Mouse (Mus musculus) embryo, embryonic 10.5 days (tissue): ENCODE results near the gene Mipol1.

ENCODE experiments used
- DNase-seq: peaks from one replicate; pipeline ENCODE4 v3.0.0-alpha.2; 2015; ENCODE audit warnings: low spot score

The Mipol1 gene

GRCm38 (mm10) chr12:57515702-57516377, 285.6 kb downstream of the Mipol1 start:
- no peak for DNase-seq

- DNase-seq = no peak
Observed at GRCm38 (mm10) chr12:57528335-57528734, 298.1 kb downstream of the Mipol1 start.

GRCm38 (mm10) chr12:57530474-57530873, 300.2 kb downstream of the Mipol1 start:
- peak; percentile 65 for DNase-seq

GRCm38 (mm10) chr12:57534517-57534878, 304.3 kb downstream of the Mipol1 start:
- peak; percentile 6 for DNase-seq

GRCm38 (mm10) chr12:57534879-57535611, 304.8 kb downstream of the Mipol1 start:
- peak; percentile 70 for DNase-seq

GRCm38 (mm10) chr12:57536056-57536908, 306.1 kb downstream of the Mipol1 start:
- DNase-seq = peak; percentile 66

GRCm38 (mm10) chr12:57536909-57537670, 306.9 kb downstream of the Mipol1 start:
- DNase-seq = peak; percentile 67

GRCm38 (mm10) chr12:57537791-57538587, 307.8 kb downstream of the Mipol1 start:
- peak; percentile 55 for DNase-seq

- DNase-seq = peak; percentile 76
Observed at GRCm38 (mm10) chr12:57538588-57539550, 308.6 kb downstream of the Mipol1 start.

GRCm38 (mm10) chr12:57539551-57539985, 309.3 kb downstream of the Mipol1 start:
- peak; percentile 77 for DNase-seq

- peak; percentile 62 for DNase-seq
Observed at GRCm38 (mm10) chr12:57541118-57541517, 310.9 kb downstream of the Mipol1 start.

- peak; percentile 61 for DNase-seq
Observed at GRCm38 (mm10) chr12:57541931-57542745, 311.9 kb downstream of the Mipol1 start.

GRCm38 (mm10) chr12:57542746-57543626, 312.8 kb downstream of the Mipol1 start:
- peak; percentile 52 for DNase-seq

- DNase-seq = no peak
Observed at GRCm38 (mm10) chr12:57543627-57543991, 313.4 kb downstream of the Mipol1 start.

- DNase-seq = peak; percentile 93
Observed at GRCm38 (mm10) chr12:57544641-57545370, 314.6 kb downstream of the Mipol1 start.

- DNase-seq = peak; percentile 61
Observed at GRCm38 (mm10) chr12:57545371-57546241, 315.4 kb downstream of the Mipol1 start.
